Mouse (Mus musculus) cerebellum, postnatal 14 days (tissue): Measurements from ENCODE around the gene Uggt1.

ENCODE experiments used
- DNase-seq, 2 experiments: peaks; one replicate each; pipeline ENCODE4 v3.0.0; 2021; ENCODE audit warnings: mixed read lengths in 2 of 2

The Uggt1 gene

DNA sequence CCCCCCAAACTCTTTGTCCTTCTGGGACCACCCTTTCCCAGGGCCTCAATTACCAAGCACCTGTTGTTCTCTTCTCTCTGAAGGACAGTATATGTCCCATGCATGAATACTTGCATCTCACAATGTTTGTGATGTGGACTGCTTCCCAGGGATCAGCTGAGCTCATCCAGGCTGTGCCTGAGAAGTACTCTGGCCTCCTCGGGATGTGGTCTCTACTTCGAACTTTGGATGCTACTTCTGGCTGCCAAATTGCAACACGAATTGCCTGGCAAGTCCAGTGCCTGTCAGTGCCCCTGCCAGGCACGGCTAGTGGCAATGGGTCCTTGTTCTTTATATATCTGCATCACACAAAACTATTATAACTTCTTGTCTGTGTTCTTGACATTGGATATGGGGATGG is 134.5 kb downstream of the Uggt1 start:
- DNase-seq, result no peak

DNA sequence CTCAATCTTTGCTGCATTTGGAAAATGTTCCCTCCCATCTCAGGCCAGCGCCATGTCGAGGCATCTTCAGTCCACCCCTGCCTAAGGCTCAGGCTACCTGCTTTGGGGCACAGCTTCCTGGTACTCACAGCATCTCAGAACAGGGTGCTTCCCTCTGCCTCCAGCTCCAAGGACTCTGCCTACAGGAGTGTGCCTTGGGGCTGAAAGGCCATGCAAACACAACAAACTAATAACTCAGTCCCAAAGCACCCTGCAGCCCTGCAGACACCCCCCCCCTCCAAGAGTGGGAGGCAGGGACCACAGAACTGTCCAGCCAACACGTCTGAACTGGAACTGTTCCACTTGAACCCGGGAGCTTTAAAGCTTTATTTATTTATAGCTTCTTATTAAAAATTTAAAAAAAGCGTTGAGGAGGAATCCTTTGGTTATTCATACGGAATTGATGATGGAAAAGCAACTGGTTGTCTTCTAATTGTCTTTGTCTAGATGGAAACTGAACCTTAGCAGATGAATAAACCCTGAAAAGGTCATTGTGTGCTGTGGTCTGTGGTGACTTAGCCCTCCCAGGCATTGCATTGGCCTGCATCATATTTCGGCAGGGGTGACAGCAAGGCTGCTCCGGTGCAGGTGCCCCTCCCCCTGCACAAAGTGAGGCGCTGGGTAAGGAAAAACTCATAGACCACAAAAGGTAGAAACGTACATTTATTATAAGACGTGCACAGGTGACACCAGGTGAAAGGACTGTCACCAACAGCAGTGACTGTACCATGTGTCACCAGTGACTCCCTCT is 138.4 kb downstream of the Uggt1 start:
- DNase-seq, result no peak

DNA sequence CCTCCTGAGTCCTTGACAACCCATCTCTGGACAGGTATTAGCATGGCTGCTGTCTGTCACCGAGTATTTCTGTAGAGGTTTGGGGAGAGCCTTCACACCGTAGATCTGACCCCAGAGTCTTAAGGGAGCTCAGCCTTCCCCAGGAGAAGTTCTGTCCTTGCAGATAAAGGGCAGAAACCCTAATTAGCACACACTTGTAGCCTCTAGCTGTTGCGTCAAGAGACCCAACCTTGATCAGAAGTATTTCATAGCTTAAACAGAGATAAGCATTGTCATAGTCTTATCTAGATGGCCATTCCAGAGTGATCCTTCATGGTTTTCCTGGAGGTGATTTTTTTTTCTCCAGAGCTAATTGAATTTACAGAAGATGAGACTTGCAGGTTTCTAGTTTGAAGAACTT is 144.1 kb downstream of the Uggt1 start:
- DNase-seq, result no peak

DNA sequence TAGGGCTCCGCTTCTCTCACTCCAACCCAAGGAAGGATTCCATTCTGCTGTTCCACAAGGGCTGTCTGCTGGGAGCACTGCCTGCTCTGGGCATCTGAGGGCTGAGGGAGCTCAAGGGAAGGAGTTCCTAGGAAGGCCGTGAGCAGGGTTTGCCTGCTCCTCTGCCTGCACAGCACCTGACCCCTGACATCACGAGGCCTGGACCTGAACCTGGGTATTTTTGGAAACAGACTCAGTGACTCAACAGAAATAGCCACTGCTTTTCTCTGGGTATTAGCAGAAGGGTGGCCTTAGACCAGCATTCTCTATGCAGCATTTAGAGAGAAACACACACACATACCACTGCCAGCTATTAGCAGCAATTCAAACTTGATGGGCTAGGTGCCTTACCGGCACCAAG is 146.1 kb downstream of the Uggt1 start:
- DNase-seq, result no peak

DNA sequence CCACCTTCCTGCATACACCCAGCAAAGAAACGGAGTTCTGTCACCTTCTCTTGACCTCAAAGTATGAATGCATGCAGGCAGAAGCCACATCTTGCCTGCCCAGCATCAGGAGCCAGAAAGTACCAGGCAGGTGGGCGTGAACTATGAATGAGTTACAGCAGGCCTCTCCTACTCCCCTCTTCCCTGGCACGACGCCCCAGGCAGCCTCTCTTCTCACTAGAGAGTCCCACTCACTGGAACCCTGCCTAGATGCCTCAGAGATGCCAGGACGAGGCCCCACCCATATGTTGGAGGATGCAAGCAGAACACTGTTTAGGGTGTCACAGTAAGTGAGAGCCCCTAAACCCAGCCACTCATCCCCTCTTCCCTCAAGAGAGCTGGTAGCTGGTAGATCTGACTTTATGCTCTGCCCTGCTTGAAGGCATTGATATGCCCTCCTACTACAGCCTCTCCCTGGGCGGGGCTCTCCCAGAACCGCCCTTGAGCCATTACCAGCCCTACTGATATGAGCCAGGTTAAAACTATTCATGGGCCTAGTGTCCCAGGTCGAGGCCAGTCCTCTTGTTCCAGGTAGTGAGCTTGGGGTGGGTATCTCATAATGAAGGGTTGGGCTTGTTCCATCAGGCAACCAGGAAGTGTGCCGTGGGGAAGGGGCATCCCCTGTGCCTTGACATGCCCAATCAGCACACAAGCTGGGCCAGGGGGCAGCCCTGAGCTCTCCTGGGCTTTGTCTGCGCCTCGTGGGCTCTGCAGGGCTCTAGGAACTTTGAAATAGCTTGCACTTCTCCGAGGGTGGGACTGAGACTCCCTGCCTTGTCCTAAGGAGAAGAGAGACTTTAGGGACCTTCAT is 148.9 kb downstream of the Uggt1 start:
- peak; percentile 56 to 70 for DNase-seq

DNA sequence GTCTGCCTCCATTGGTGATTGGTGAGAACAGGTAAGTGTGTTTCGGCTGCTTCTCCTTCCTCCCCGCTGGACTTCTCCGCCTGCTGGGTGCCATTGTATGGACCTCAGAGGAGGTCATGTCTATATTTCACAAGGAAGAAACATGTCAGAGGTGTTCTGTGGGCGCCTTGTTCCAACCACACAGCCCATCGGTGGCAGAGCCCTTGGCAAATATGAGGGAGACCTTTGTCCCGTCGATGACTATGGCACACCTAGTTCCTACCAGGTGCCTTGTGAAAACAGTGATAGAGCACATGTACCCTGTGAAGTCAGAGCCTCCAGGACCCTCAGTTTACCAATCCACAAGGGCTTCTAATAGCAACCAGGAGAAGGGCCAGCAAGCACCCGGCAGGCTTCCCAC is 150.8 kb downstream of the Uggt1 start:
- DNase-seq, result no peak

DNA sequence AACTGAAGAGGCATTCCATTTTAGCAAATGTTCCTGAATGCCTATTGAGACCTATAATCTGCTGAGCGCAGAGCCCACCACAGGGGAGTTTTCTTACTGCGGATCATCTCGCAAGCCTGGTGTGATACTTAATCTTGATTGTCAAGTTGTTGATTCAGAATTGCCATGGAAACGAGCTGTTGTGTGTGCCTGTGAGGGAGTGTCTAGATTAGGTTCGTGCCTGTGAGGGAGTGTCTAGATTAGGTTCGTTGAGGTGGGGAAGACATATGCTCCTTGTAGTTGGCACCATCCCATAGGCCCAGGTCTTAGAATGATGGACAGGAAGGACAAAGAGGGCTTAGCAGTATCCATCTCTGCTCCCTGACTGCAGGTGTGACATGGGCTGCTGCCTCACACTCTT is 153.3 kb downstream of the Uggt1 start:
- DNase-seq, result no peak

DNA sequence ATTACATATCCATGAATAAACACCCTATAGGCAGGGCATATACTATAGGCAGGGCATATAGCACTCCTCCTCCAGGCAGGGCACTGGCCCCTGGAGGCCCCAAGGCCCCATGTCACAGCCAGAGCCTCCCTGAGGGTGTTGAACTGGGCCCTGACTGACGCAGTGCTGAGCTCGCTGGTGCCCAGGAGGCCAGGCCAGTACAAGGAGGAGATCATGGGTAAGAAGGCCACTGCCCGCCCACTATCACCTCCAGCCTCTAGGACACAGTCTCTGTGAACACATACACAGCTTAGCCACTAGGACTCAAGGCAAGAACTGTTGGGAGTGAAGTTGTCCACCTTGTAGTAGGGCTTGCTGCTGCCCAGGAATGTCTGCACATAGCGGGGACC is 153.8 kb downstream of the Uggt1 start:
- DNase-seq, result no peak
